Mouse (Mus musculus) heart, embryonic 16.5 days (tissue): ENCODE measurements around the gene Zfp90. TPM values are rescaled to one million over a fixed set of nuclear protein-coding genes. Genes with fewer than 3 reads are reported as not detected.
"Not testable (repeated sequence)": the region's sequence is repeated elsewhere in the genome, so short reads cannot be mapped to it uniquely, and the experiment has no call there.

Experiments
- ATAC-seq: fragments of 200-750 bp; cut with Nextera tagmentation; replicated peaks from 2 replicates; pipeline ENCODE4 v1.8.0; 2017; ENCODE audit warnings: moderate number of reproducible peaks; ENCODE audit not compliant: insufficient read depth, low FRiP score; ENCODE audit errors: extremely low read depth
- H3K27ac ChIP-seq: fragments of 300-500 bp; sonication (generic); 2 replicates; pipeline ENCODE4 v1.5.1; 2014; ENCODE audit warnings: mild to moderate bottlenecking, low read length, control low read depth, moderate library complexity
- H3K27me3 ChIP-seq: fragments of 300-500 bp; sonication (generic); 2 replicates; pipeline ENCODE4 v1.6.1; 2014; ENCODE audit warnings: low read length, mixed read lengths; ENCODE audit not compliant: control insufficient read depth, insufficient read depth
- H3K36me3 ChIP-seq: fragments of 300-500 bp; sonication (generic); 2 replicates; pipeline ENCODE4 v1.6.1; 2014; ENCODE audit not compliant: control insufficient read depth, insufficient read depth
- H3K4me1 ChIP-seq: fragments of 300-500 bp; sonication (generic); 2 replicates; pipeline ENCODE4 v1.6.1; 2014; ENCODE audit warnings: low read length, mixed read lengths; ENCODE audit not compliant: control insufficient read depth, insufficient read depth
- H3K4me2 ChIP-seq: fragments of 300-500 bp; sonication (generic); 2 replicates; pipeline ENCODE4 v1.6.1; 2014; ENCODE audit warnings: low read depth, mild to moderate bottlenecking, control low read depth, low read length
- H3K4me3 ChIP-seq: fragments of 300-500 bp; sonication (generic); 2 replicates; pipeline ENCODE4 v1.5.1; 2014; ENCODE audit warnings: mild to moderate bottlenecking, control low read depth, low read length
- H3K9ac ChIP-seq: fragments of 300-500 bp; sonication (generic); 2 replicates; pipeline ENCODE4 v1.6.1; 2014; ENCODE audit warnings: low read length, control low read depth
- H3K9me3 ChIP-seq: fragments of 300-500 bp; sonication (generic); replicated peaks from 2 replicates; pipeline ENCODE4 v1.6.1; 2016; ENCODE audit warnings: low read length; ENCODE audit not compliant: control insufficient read depth
- WGBS: fragments of 180-500 bp; shearing (Covaris S2); extraction: QIAGEN DNeasy Blood & Tissue Kit; methylation state at CpG from one replicate; pipeline ENCODE4 v1.1.7; 2014; 5-methylcytosine and 5-hydroxymethylcytosine counted together
- polyA plus RNA-seq: library from polyadenylated mRNA; unstranded; fragments of >200 nt; fragmentation: Nextera tagmentation; extraction: Ambion mirVana; gene quantifications from 2 replicates; pipeline ENCODE4 v1.2.1, GENCODE M21; 2015

Gene Zfp90
- polyA plus RNA-seq, 1 experiment from 2014 or later = 13.3 TPM

- Histone ChIP-seq H3K36me3 (peaks cover 42% of the 10 kb centered on the region), H3K27ac (no peak overlapping the region), H3K4me1 (peaks cover 11% of the 10 kb centered on the region), H3K4me2 (no peak overlapping the region), H3K27me3 (no peaks in the 10 kb centered on the region), H3K9me3 (peaks cover 9% of the 10 kb centered on the region), H3K9ac (no peak overlapping the region), H3K4me3 (no peak overlapping the region)
- ATAC-seq = no peak
- 96% methylated on average over 5 of the region's 5 CpGs for WGBS
Observed at GRCm38 (mm10) chr8:106417692-106418091, 2.6 kb downstream of the Zfp90 start.

DNA sequence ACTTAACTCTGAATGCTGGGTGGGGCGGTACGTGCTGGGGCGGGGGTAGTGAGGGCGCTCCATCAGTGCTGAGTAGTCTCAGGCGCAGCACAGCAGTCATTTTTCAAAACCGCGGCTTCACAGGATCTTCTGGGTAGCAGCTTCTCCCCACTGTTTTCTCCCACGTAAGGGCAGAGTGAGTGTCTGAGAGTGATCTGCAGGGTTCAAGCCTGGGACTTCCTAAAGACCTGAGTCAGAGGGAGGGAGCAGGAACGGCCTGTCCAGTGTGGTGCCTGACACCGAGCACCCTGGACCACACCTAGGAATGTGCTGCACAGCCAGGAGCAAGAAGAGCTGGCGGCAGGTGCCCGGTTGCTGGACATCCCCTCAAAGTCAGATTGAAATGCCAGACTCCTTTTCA is 16.0 kb downstream of the Zfp90 start:
- no peak overlapping the region for H3K4me3 ChIP-seq
- no peak; the same call in 1 of the 2 replicates for ATAC-seq
- H3K9me3 ChIP-seq = peaks cover 19% of the 10 kb centered on the region
- H3K4me2 ChIP-seq = no peak overlapping the region
- peaks cover 16% of the 10 kb centered on the region for H3K36me3 ChIP-seq
- WGBS = 25% methylated on average over 12 of the region's 12 CpGs
- no peaks in the 10 kb centered on the region for H3K27me3 ChIP-seq
- no peak overlapping the region for H3K9ac ChIP-seq
- H3K4me1 ChIP-seq = no peaks in the 10 kb centered on the region
- no peak overlapping the region for H3K27ac ChIP-seq

- H3K4me2 ChIP-seq, ATAC-seq, H3K27me3 ChIP-seq, H3K27ac ChIP-seq, H3K4me3 ChIP-seq, H3K9ac ChIP-seq, H3K4me1 ChIP-seq, H3K36me3 ChIP-seq: not testable (repeated sequence)
- WGBS = 62% methylated on average over 10 of the region's 10 CpGs
- peaks cover 11% of the 10 kb centered on the region for H3K9me3 ChIP-seq
Observed at GRCm38 (mm10) chr8:106431952-106432351, 16.8 kb downstream of the Zfp90 start.

GRCm38 (mm10) chr8:106432954-106433570 is 17.9 kb downstream of the Zfp90 start:
- no peaks in the 10 kb centered on the region for H3K27me3 ChIP-seq
- WGBS = 10% methylated on average over 20 of the region's 20 CpGs
- ATAC-seq = no peak
- peak overlapping the region; percentile 54 for H3K9ac ChIP-seq
- no peaks in the 10 kb centered on the region; the same call in 1 of the 2 replicates for H3K4me1 ChIP-seq
- H3K4me3 ChIP-seq = peak overlapping the region; percentile 46
- H3K4me2 ChIP-seq = peak overlapping the region; percentile 65
- no peaks in the 10 kb centered on the region for H3K36me3 ChIP-seq
- no peak overlapping the region for H3K27ac ChIP-seq
- peaks cover 2% of the 10 kb centered on the region for H3K9me3 ChIP-seq

DNA sequence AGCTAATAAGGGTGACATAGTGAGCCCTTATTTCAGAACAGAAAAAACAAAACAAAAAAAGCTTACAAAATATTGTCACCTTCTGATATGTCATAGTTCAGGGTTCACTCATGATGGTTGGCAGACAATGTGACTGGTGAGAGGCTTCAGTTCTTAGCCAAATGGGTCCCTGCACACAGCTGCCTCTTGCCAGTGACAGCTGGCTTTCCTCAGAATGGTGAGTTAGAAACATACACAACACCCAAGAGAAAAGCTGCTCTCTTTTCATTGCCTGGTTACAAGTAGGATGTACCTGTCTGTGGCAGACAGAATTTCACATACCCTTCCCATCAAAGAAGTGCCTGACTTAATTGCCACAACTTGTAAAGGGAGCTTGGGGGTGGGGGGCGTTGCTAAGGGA is 18.5 kb downstream of the Zfp90 start:
- H3K9ac ChIP-seq = no peak overlapping the region
- no peak overlapping the region for H3K27ac ChIP-seq
- WGBS = 43% methylated on average over 1 of the region's 1 CpGs
- no peak overlapping the region for H3K4me3 ChIP-seq
- H3K27me3 ChIP-seq = no peaks in the 10 kb centered on the region
- H3K4me2 ChIP-seq = no peak overlapping the region
- no peaks in the 10 kb centered on the region; the same call in 1 of the 2 replicates for H3K4me1 ChIP-seq
- no peaks in the 10 kb centered on the region for H3K9me3 ChIP-seq
- no peaks in the 10 kb centered on the region for H3K36me3 ChIP-seq
- ATAC-seq = no peak

DNA sequence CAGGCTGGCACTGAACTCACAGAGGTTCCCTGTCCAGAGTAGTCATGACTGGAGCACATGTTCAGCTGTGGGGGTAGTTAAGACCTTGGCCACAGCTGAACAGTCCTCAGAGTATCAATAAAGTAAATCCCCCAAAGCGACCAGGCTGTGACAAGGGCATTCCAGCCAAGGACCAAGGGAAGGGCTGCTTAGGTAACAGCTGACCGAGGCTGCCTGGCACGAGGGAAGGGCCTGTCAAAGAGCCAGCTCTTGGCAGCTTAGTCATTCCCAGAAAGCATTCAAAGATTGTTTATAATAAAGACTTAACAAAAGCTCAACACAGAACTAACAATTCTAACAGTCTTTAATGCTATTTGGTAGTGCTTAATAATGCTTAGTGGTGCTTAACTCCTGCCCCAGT is 22.7 kb downstream of the Zfp90 start:
- H3K9me3 ChIP-seq = no peaks in the 10 kb centered on the region
- no peak overlapping the region for H3K4me3 ChIP-seq
- 47% methylated on average over 3 of the region's 3 CpGs for WGBS
- H3K9ac ChIP-seq = no peak overlapping the region
- no peaks in the 10 kb centered on the region for H3K27me3 ChIP-seq
- ATAC-seq = no peak
- no peaks in the 10 kb centered on the region for H3K36me3 ChIP-seq
- H3K4me1 ChIP-seq = no peaks in the 10 kb centered on the region; the same call in 1 of the 2 replicates
- no peak overlapping the region for H3K27ac ChIP-seq
- no peak overlapping the region for H3K4me2 ChIP-seq

DNA sequence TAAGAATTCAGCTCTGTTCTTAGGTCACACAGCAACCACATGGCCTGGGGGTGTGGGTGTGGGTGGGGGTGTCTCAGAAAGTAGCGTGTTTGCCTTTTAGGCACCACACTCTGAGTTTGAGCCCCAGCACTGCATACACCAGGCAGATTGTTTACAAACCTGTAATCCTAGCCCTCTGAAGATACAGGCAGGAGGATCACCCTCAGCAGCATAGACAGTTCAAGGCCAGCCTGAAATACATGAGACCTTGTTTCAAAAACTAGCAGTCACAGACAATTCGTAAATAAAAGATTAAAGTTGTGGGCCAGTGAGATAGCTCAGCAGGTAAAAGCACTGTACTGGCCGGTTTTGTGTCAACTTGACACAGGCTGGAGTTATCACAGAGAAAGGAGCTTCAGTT is 25.0 kb downstream of the Zfp90 start:
- Histone ChIP-seq H3K9me3 (no peaks in the 10 kb centered on the region), H3K36me3 (no peaks in the 10 kb centered on the region), H3K4me3 (no peak overlapping the region), H3K27ac (no peak overlapping the region), H3K4me2 (no peak overlapping the region), H3K9ac (no peak overlapping the region), H3K4me1 (no peaks in the 10 kb centered on the region; the same call in 1 of the 2 replicates), H3K27me3 (no peaks in the 10 kb centered on the region)
- no peak for ATAC-seq
- WGBS = 81% methylated on average over 3 of the region's 3 CpGs

- 97% methylated on average over 1 of the region's 1 CpGs for WGBS
- Histone ChIP-seq H3K9me3 (no peaks in the 10 kb centered on the region), H3K4me2 (no peak overlapping the region), H3K9ac (no peak overlapping the region), H3K27ac (no peak overlapping the region), H3K36me3 (no peaks in the 10 kb centered on the region), H3K27me3 (no peaks in the 10 kb centered on the region), H3K4me1 (no peaks in the 10 kb centered on the region; the same call in 1 of the 2 replicates), H3K4me3 (no peak overlapping the region)
- no peak for ATAC-seq
Observed at GRCm38 (mm10) chr8:106442740-106443139, 27.6 kb downstream of the Zfp90 start.

- Histone ChIP-seq H3K27ac (no peak overlapping the region), H3K4me3 (no peak overlapping the region), H3K4me2 (no peak overlapping the region), H3K4me1 (no peaks in the 10 kb centered on the region), H3K36me3 (no peaks in the 10 kb centered on the region), H3K9ac (no peak overlapping the region), H3K27me3 (no peaks in the 10 kb centered on the region), H3K9me3 (no peaks in the 10 kb centered on the region)
- WGBS = 69% methylated on average over 6 of the region's 6 CpGs
- ATAC-seq = no peak
Observed at GRCm38 (mm10) chr8:106451301-106452085, 36.4 kb downstream of the Zfp90 start.
